Mouse (Mus musculus): ENCODE measurements around the gene Ptn.

DNA sequence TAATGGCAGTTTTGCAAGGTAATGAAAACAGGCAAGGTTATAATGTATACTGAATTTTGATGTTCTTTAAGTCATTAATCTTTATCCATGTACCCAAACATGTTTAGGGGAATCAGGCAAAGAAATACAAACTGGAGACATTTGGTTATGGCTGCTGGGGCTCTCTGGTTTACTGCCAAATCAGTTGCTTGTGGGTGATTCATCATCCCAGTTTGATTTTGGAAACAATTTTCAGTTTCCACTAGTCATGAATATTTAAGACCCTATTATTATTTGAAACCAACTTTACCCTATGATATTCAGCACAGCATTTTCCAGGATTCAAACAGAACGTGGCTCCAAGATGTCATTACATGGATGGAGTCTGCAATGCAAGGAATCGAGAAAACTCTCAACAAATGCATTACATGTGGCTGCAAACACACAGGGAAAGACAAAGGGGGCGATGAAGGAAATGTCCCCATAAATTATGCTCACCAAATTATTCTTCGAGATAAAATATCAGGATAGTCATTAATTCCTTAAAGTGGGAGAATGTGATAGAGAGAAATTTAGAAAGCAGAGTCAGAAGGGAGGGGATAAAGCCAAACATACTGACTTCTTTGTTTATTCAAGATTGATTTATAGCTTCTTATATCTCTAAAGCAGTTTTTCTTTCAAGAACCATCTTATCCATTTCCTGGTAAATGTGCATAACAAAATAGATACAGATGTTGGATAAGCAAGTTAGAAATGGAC is 8.4 kb upstream of the Ptn start:
- no peak for TF ChIP-seq TBP (IDR thresholded peaks at IDR 0.05; ENCODE audit: low read depth, low read length)
- no peak for TF ChIP-seq POLR2A (IDR thresholded peaks at IDR 0.05; ENCODE audit: control insufficient read depth in 1 of 2, insufficient read depth in 1 of 2, low read depth in 1 of 2, low read length in 2 of 2, poor library complexity in 1 of 2)
- no peak for TF ChIP-seq MYC (IDR thresholded peaks at IDR 0.05; ENCODE audit: low read depth, low read length)
- TF ChIP-seq TAL1 (IDR thresholded peaks at IDR 0.05; ENCODE audit: low read length): no peak
- no peak for TF ChIP-seq CTCF (IDR thresholded peaks at IDR 0.05 in 2 of 3, conservative IDR thresholded peaks at IDR 0.05 in 1 of 3; ENCODE audit: control insufficient read depth in 1 of 3, insufficient read depth in 1 of 3, low read depth in 2 of 3, low read length in 3 of 3, poor library complexity in 1 of 3, severe bottlenecking in 1 of 3)
- TF ChIP-seq MXI1 (IDR thresholded peaks at IDR 0.05; ENCODE audit: low read depth, low read length): no peak
- no peak for TF ChIP-seq USF2 (IDR thresholded peaks at IDR 0.05; ENCODE audit: borderline replicate concordance in 1 of 2, insufficient read depth in 1 of 2, low read depth in 1 of 2, low read length in 2 of 2)
- no peak for TF ChIP-seq UBTF (IDR thresholded peaks at IDR 0.05; ENCODE audit: borderline replicate concordance, insufficient read depth, low read depth, low read length)
- no peak for TF ChIP-seq RCOR1 (IDR thresholded peaks at IDR 0.05; ENCODE audit: low read depth, low read length)
- no peak for TF ChIP-seq MAFK (IDR thresholded peaks at IDR 0.05; ENCODE audit: borderline replicate concordance, low read depth, low read length)
- no peak for TF ChIP-seq EP300 (IDR thresholded peaks at IDR 0.05; ENCODE audit: low read depth in 1 of 2, low read length in 2 of 2)
- no peak for TF ChIP-seq POLR2AphosphoS2 (IDR thresholded peaks at IDR 0.05; ENCODE audit: low read length)

All from MEL (cell line).